ENCODE assay signal across 23 mouse cellular contexts in the genomic region with DNA sequence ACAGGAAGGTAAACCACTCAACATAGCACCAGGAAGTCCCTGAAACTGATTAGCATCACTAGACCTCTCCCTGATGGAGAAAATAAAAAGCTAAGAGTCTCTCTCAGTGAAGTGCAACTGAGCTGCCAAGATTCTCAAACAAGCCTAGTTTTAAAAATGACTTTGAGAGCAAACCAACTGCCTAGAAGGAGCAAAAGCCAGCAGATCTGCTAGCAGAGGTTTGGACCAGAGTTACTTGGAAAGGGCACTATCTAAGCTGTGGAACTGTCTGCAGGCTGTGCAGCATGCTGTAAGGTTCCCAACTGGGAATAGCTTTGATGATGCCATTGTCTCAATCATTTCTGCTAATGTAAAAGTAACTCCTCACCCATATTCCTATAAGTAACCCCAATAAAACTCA.
DNase-seq lines count a peak whose midpoint lies in the region; ATAC-seq and TF ChIP-seq lines count a peak whose summit lies in the region.
"Had no signal": no experiment of that assay in that cellular context is flagged by ENCODE, and none has a peak within 500 bp of the region (broad histone marks: within the 10 kb centered on the region; RNA-seq: fewer than 3 reads in every experiment).

No protein-coding gene starts in this region.

- no peak for ATAC-seq in heart, embryonic 13.5 days (ENCODE audit: extremely low read depth, insufficient number of reproducible peaks, low FRiP score, low TSS enrichment)
- ATAC-seq in midbrain, embryonic 16.5 days, result no peak

- no peak for DNase-seq in heart, embryonic 10.5 days (ENCODE audit: low spot score)
- DNase-seq in heart, postnatal 36 days, result no peak
- no peak for DNase-seq in heart, postnatal 10 days
- DNase-seq in midbrain, embryonic 10.5 days (ENCODE audit: low spot score), result no peak
- DNase-seq in layer of hippocampus, adult 2 months (ENCODE audit: low spot score in 2 of 2), result no peak
- DNase-seq: adrenal gland, adult 2 months; adrenal gland, postnatal 10 days; adrenal gland, postnatal 25 days; cerebellum, adult 11 months; cerebellum, adult 18-20 months; cerebellum, adult 8-10 months; cerebellum, adult 9-11 months; cerebellum, postnatal 14 days; cerebellum, postnatal 36 days; embryo, embryonic 11 days had no signal

- intact Hi-C loops in heart, postnatal 36 days (cut with DNase I), result no loop called here
- intact Hi-C loops in heart, postnatal 10 days (cut with DNase I), result no loop called here

- no peaks in the 10 kb centered on the region for H3K36me3 ChIP-seq in heart, embryonic 10.5 days
- no peaks in the 10 kb centered on the region for H3K36me3 ChIP-seq in heart, embryonic 13.5 days
- H3K36me3 ChIP-seq in midbrain, embryonic 10.5 days, result no peaks in the 10 kb centered on the region
- H3K36me3 ChIP-seq in midbrain, embryonic 16.5 days (ENCODE audit: control insufficient read depth, insufficient read depth, low read length), result no peaks in the 10 kb centered on the region
- H3K36me3 ChIP-seq: embryonic facial prominence, embryonic 13.5 days; embryonic facial prominence, embryonic 15.5 days; forebrain, embryonic 10.5 days; forebrain, embryonic 12.5 days had no signal

- H3K4me3 ChIP-seq in heart, embryonic 10.5 days, result no peak overlapping the region
- H3K4me3 ChIP-seq in heart, embryonic 13.5 days, result no peak overlapping the region
- no peak overlapping the region for H3K4me3 ChIP-seq in midbrain, embryonic 10.5 days
- H3K4me3 ChIP-seq in midbrain, embryonic 16.5 days (ENCODE audit: low read depth, low read length), result no peak overlapping the region
- H3K4me3 ChIP-seq in olfactory bulb, adult 2 months (ENCODE audit: insufficient read depth, low read depth, low read length), result no peak overlapping the region
- H3K4me3 ChIP-seq in layer of hippocampus, adult 2 months, result no peak overlapping the region
- H3K4me3 ChIP-seq: embryonic facial prominence, embryonic 13.5 days; embryonic facial prominence, embryonic 15.5 days; erythroblast, embryonic 14.5 days; forebrain, embryonic 10.5 days; forebrain, embryonic 12.5 days had no signal

- no peaks in the 10 kb centered on the region for H3K27me3 ChIP-seq in heart, embryonic 10.5 days (ENCODE audit: insufficient read depth, poor library complexity, severe bottlenecking)
- no peaks in the 10 kb centered on the region for H3K27me3 ChIP-seq in heart, embryonic 13.5 days (replicated peaks)
- H3K27me3 ChIP-seq in midbrain, embryonic 10.5 days (ENCODE audit: low read depth, poor library complexity, severe bottlenecking), result no peaks in the 10 kb centered on the region
- H3K27me3 ChIP-seq in midbrain, embryonic 16.5 days (ENCODE audit: control insufficient read depth, insufficient read depth, low read depth, low read length), result no peaks in the 10 kb centered on the region
- H3K27me3 ChIP-seq: embryonic facial prominence, embryonic 13.5 days; embryonic facial prominence, embryonic 15.5 days; forebrain, embryonic 12.5 days had no signal

- no peak overlapping the region for H3K4me2 ChIP-seq in heart, embryonic 13.5 days
- H3K4me2 ChIP-seq in midbrain, embryonic 16.5 days (ENCODE audit: low read length), result no peak overlapping the region
- H3K4me2 ChIP-seq: embryonic facial prominence, embryonic 13.5 days; embryonic facial prominence, embryonic 15.5 days; forebrain, embryonic 12.5 days had no signal

- TF ChIP-seq CTCF in olfactory bulb, adult 2 months (IDR thresholded peaks at IDR 0.05; ENCODE audit: insufficient read depth, low read depth, low read length), result no peak
- TF ChIP-seq CTCF in layer of hippocampus, adult 2 months (conservative IDR thresholded peaks at IDR 0.05), result no peak

- H3K9ac ChIP-seq in heart, embryonic 13.5 days, result no peak overlapping the region
- no peak overlapping the region for H3K9ac ChIP-seq in midbrain, embryonic 16.5 days (ENCODE audit: low read depth, low read length)
- H3K9ac ChIP-seq: embryonic facial prominence, embryonic 13.5 days; embryonic facial prominence, embryonic 15.5 days; forebrain, embryonic 12.5 days had no signal

- H3K27ac ChIP-seq in heart, embryonic 10.5 days, result peak overlapping the region; percentile 74
- H3K27ac ChIP-seq in heart, embryonic 13.5 days (replicated peaks), result 0 out of 2 replicates have a peak overlapping the region, but pooled peaks have one; percentile 5
- H3K27ac ChIP-seq in midbrain, embryonic 10.5 days (replicated peaks), result 0 out of 2 replicates have a peak overlapping the region, but pooled peaks have one; percentile 13
- H3K27ac ChIP-seq in midbrain, embryonic 16.5 days (ENCODE audit: low read length), result no peak overlapping the region
- H3K27ac ChIP-seq in olfactory bulb, adult 2 months (ENCODE audit: insufficient read depth, low read depth, low read length), result peak overlapping the region; percentile 44
- no peak overlapping the region for H3K27ac ChIP-seq in layer of hippocampus, adult 2 months
- H3K27ac ChIP-seq: embryonic facial prominence, embryonic 13.5 days; embryonic facial prominence, embryonic 15.5 days; forebrain, embryonic 10.5 days; forebrain, embryonic 12.5 days had no signal

- H3K4me1 ChIP-seq in heart, embryonic 10.5 days, result 0 out of 2 replicates have a peak, but pooled peaks cover 4% of the 10 kb centered on the region
- H3K4me1 ChIP-seq in heart, embryonic 13.5 days, result peaks cover 8% of the 10 kb centered on the region
- peaks cover 18% of the 10 kb centered on the region for H3K4me1 ChIP-seq in midbrain, embryonic 10.5 days
- no peaks in the 10 kb centered on the region for H3K4me1 ChIP-seq in midbrain, embryonic 16.5 days (ENCODE audit: control insufficient read depth, insufficient read depth, low read length)
- H3K4me1 ChIP-seq in olfactory bulb, adult 2 months (ENCODE audit: control insufficient read depth, insufficient read depth, low read length), result no peaks in the 10 kb centered on the region
- H3K4me1 ChIP-seq: embryonic facial prominence, embryonic 13.5 days; embryonic facial prominence, embryonic 15.5 days had no signal

- TF ChIP-seq POLR2A in olfactory bulb, adult 2 months (IDR thresholded peaks at IDR 0.05; ENCODE audit: insufficient read depth, low read depth, low read length), result no peak

- H3K9me3 ChIP-seq in heart, embryonic 10.5 days, result no peaks in the 10 kb centered on the region
- H3K9me3 ChIP-seq in heart, embryonic 13.5 days, result no peaks in the 10 kb centered on the region
- H3K9me3 ChIP-seq in midbrain, embryonic 10.5 days (replicated peaks), result no peaks in the 10 kb centered on the region
- no peaks in the 10 kb centered on the region for H3K9me3 ChIP-seq in midbrain, embryonic 16.5 days (replicated peaks; ENCODE audit: control insufficient read depth, low read length, poor library complexity, severe bottlenecking)
- H3K9me3 ChIP-seq: embryonic facial prominence, embryonic 13.5 days; embryonic facial prominence, embryonic 15.5 days; forebrain, embryonic 10.5 days; forebrain, embryonic 12.5 days had no signal

Comparison
In these comparisons a context has a peak if more than half of its experiments do, and no peak if none do; other contexts are left out.
1. H3K27ac ChIP-seq: peak in heart, embryonic 10.5 days (single experiment), heart, embryonic 13.5 days (single experiment), midbrain, embryonic 10.5 days (single experiment) and olfactory bulb, adult 2 months (single experiment); none in midbrain, embryonic 16.5 days (single experiment) and layer of hippocampus, adult 2 months (single experiment).